Mouse (Mus musculus) liver, adult 2 months (tissue): ENCODE results near the gene Acvr1b. TPM values are rescaled to one million over a fixed set of nuclear protein-coding genes. Genes with fewer than 3 reads are reported as not detected.

Experiments used
- DNase-seq: peaks from one replicate; pipeline ENCODE4 v3.0.0-alpha.2; 2011; ENCODE audit warnings: low read depth, low spot score; ENCODE audit errors: extremely low read depth
- H3K27ac ChIP-seq: fragments of 200-500 bp; replicated peaks from 2 replicates; pipeline ENCODE4 v1.5.1; 2012; ENCODE audit warnings: low read depth, mild to moderate bottlenecking, control low read depth, inconsistent platforms, low read length; ENCODE audit not compliant: insufficient read depth
- H3K27me3 ChIP-seq: fragments of 200-500 bp; 2 replicates; pipeline ENCODE4 v1.6.1; 2012; ENCODE audit warnings: mild to moderate bottlenecking, moderate library complexity, low read length, inconsistent platforms; ENCODE audit not compliant: control insufficient read depth, insufficient read depth
- H3K36me3 ChIP-seq: fragments of 200-500 bp; 2 replicates; pipeline ENCODE4 v1.6.1; 2012; ENCODE audit warnings: low read length, inconsistent platforms; ENCODE audit not compliant: control insufficient read depth, insufficient read depth
- H3K4me1 ChIP-seq: fragments of 200-500 bp; 2 replicates; pipeline ENCODE4 v1.6.1; 2011; ENCODE audit warnings: low read length; ENCODE audit not compliant: control insufficient read depth, insufficient read depth
- H3K4me3 ChIP-seq: fragments of 200-500 bp; 2 replicates; pipeline ENCODE4 v1.5.1; 2011; ENCODE audit warnings: low read depth, mild to moderate bottlenecking, control low read depth, low read length, moderate library complexity; ENCODE audit not compliant: insufficient read depth
- H3K79me2 ChIP-seq: fragments of 200-500 bp; 2 replicates; pipeline ENCODE4 v1.6.1; 2012; ENCODE audit warnings: inconsistent platforms, mild to moderate bottlenecking, low read length, moderate library complexity; ENCODE audit not compliant: control insufficient read depth, insufficient read depth
- H3K9ac ChIP-seq: fragments of 200-500 bp; 2 replicates; pipeline ENCODE4 v1.6.1; 2012; ENCODE audit warnings: low read depth, mild to moderate bottlenecking, control low read depth, inconsistent platforms, low read length
- CTCF ChIP-seq: fragments of 200-500 bp; IDR thresholded peaks from 2 replicates; pipeline ENCODE4 v1.5.1; 2011; ENCODE audit warnings: low read depth, low read length, control low read depth
- POLR2A ChIP-seq: fragments of 200-500 bp; IDR thresholded peaks from 2 replicates; pipeline ENCODE4 v1.6.1; 2011; ENCODE audit warnings: low read length, control low read depth; ENCODE audit not compliant: insufficient read depth; ENCODE audit errors: extremely low read depth
- WGBS: fragments of 180-500 bp; shearing (Covaris S2); methylation state at CpG from one replicate; pipeline ENCODE4 v1.1.7; 2018; 5-methylcytosine and 5-hydroxymethylcytosine counted together
- polyA plus RNA-seq: library from polyadenylated mRNA; depleted of rRNA; stranded (reverse); fragments of >200 nt; gene quantifications from 2 replicates; pipeline ENCODE4 v1.2.3, GENCODE M21; 2012
- total RNA-seq: library from RNA; depleted of rRNA; stranded (reverse); fragments of >200 nt; gene quantifications from 2 replicates; pipeline ENCODE4 v1.2.3, GENCODE M21; 2014

The Acvr1b gene
- total and polyA plus RNA-seq, 2 experiments = 5.0 to 9.6 TPM

GRCm38 (mm10) chr15:101144176-101144575 lies 29.7 kb upstream of the Acvr1b start:
- Histone ChIP-seq H3K27me3 (no peaks in the 10 kb centered on the region), H3K27ac (peak overlapping the region; percentile 92), H3K9ac (peak overlapping the region; percentile 68), H3K79me2 (no peaks in the 10 kb centered on the region; the same call in 1 of the 2 replicates), H3K4me3 (peak overlapping the region; percentile 47), H3K36me3 (no peaks in the 10 kb centered on the region), H3K4me1 (peaks cover 10% of the 10 kb centered on the region)
- TF ChIP-seq CTCF (no peak), POLR2A (no peak)
- peak; percentile 67 for DNase-seq
- WGBS = 41% methylated on average over 5 of the region's 5 CpGs

DNA sequence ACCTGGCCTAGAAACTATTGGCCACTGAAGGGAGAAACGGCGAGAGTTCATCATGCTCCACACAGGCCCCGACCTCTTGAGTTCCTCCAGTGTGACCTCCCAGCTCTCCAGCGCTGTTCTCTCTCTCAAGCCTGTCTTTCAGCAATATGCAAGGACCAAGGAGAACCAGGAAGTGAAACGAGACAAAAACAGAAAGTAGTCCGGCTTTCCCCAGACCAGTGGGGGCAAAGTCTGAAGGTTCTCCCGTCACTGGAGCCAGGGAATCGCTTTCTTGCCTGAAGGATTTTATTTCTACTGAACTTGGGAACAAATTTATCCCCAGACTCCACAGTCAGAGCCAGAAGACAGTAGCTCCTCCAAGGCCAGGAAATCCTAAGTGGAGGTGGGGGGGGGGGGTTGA lies 29.1 kb upstream of the Acvr1b start:
- Histone ChIP-seq H3K27ac (peak overlapping the region; percentile 92), H3K4me3 (peak overlapping the region; percentile 47), H3K79me2 (no peaks in the 10 kb centered on the region; the same call in 1 of the 2 replicates), H3K9ac (peak overlapping the region; percentile 68), H3K27me3 (no peaks in the 10 kb centered on the region), H3K36me3 (no peaks in the 10 kb centered on the region), H3K4me1 (peaks cover 10% of the 10 kb centered on the region)
- TF ChIP-seq POLR2A (no peak), CTCF (no peak)
- 14% methylated on average over 8 of the region's 8 CpGs for WGBS
- peak; percentile 76 for DNase-seq

DNA sequence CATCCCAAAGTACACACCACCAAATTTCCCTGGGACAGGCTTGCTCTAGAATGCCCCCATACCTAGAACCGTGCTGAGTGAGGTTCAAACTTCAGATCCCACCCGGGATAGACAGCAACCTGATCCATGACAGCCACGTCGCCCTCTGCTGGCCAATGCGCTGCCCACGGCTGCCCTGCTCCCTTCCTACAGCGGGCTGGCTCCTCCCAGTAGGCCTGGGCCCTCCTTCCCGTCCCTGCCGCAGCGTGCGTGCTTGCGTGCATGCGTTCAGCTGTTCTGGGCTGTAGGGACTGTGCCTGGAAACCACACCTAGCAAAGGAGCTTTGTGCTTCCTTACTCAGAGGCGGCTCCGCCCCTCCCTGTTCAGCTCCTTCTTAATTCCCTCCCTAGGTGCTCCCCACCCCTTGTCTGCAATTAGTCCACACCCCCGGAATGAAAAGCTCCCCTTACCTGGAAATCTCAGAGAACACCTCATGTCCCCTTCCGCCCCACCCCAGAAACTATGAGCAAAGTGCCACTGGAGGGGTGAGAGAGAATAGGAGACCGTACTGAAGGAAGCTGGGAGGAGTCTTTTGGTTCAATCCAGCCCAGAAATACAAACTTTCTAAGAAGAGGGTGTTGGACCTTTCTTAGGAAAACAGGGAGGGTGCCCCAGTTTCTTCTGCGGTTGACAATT lies 28.3 kb upstream of the Acvr1b start:
- H3K36me3 ChIP-seq = no peaks in the 10 kb centered on the region
- H3K27me3 ChIP-seq = no peaks in the 10 kb centered on the region
- WGBS = 12% methylated on average over 19 of the region's 19 CpGs
- no peaks in the 10 kb centered on the region; the same call in 1 of the 2 replicates for H3K79me2 ChIP-seq
- TF ChIP-seq POLR2A (peak; percentile 77), CTCF (peak; percentile 98)
- H3K9ac ChIP-seq = peak overlapping the region; percentile 68
- peak overlapping the region; percentile 47 for H3K4me3 ChIP-seq
- H3K27ac ChIP-seq = peak overlapping the region; percentile 92
- DNase-seq = peak; percentile 86
- H3K4me1 ChIP-seq = peaks cover 10% of the 10 kb centered on the region

DNA sequence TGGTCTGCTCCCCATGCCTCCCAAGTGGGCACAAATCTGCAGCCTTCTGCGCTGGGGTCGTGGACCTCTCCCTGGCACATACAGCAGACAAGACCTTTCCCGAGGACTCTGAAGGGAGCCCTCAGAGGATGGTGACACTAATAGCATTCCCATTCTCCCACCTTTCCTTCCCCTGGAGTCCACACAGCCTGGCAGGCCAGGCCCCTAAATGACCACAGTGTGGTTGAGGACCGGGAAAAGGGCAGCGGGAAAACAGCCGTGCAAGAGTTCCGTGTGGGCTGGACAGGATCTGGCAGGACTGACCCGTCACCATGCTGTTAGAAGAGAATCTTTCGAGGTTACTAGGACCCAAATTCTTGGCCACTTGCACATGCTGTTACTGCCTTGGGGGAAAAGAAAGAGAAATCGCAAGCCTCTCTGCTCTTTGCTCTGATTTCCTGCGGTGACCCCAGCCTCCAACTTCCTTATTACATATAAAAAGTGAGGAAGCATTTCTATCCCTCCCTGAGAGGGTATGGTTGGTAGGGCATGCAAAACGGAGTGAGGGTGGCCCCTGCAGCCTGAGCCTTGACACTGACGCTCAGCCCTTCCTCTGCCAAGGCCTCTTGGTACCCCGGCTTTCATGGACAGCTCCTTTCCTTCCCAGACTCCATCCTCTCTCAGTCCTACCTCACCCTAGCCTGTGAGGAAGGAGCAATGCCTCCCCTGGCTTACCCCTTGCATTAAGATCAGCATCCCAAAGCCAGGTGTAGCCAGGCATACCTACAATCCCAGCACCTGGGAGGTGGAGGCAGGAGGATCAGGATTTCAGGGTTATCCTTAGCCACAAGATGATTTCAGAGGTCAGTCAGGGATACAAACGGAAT lies 27.5 kb upstream of the Acvr1b start:
- TF ChIP-seq POLR2A (no peak), CTCF (no peak)
- Histone ChIP-seq H3K79me2 (no peaks in the 10 kb centered on the region; the same call in 1 of the 2 replicates), H3K9ac (no peak overlapping the region), H3K36me3 (no peaks in the 10 kb centered on the region), H3K27me3 (no peaks in the 10 kb centered on the region), H3K27ac (peak overlapping the region; percentile 3; the same call in 1 of the 2 replicates), H3K4me3 (no peak overlapping the region), H3K4me1 (peaks cover 5% of the 10 kb centered on the region)
- WGBS = 77% methylated on average over 15 of the region's 15 CpGs
- no peak for DNase-seq

GRCm38 (mm10) chr15:101147115-101147909 lies 26.6 kb upstream of the Acvr1b start:
- TF ChIP-seq CTCF (no peak), POLR2A (no peak)
- WGBS = 66% methylated on average over 16 of the region's 16 CpGs
- Histone ChIP-seq H3K4me3 (no peak overlapping the region), H3K27me3 (no peaks in the 10 kb centered on the region), H3K36me3 (no peaks in the 10 kb centered on the region), H3K27ac (no peak overlapping the region; the same call in 1 of the 2 replicates), H3K9ac (no peak overlapping the region), H3K4me1 (peaks cover 5% of the 10 kb centered on the region), H3K79me2 (no peaks in the 10 kb centered on the region; the same call in 1 of the 2 replicates)
- DNase-seq = no peak
